Mouse (Mus musculus) stomach, postnatal 0 days (tissue): ENCODE results near the gene Gm12248.

Source experiments
- CTCF ChIP-seq: IDR thresholded peaks from 2 replicates; pipeline ENCODE4 v1.5.1; 2016; ENCODE audit warnings: antibody characterized with exemption, low read depth, mild to moderate bottlenecking, moderate library complexity
- EP300 ChIP-seq: optimal IDR thresholded peaks from 2 replicates; pipeline ENCODE3; 2016; ENCODE audit warnings: antibody characterized with exemption

GRCm38 (mm10) chr11:58132026-58132425 is 39.1 kb upstream of the Gm12248 start:
- TF ChIP-seq CTCF = no peak
- TF ChIP-seq EP300 = no peak
